Mouse (Mus musculus) neural tube, embryonic 13.5 days (tissue): ENCODE measurements around the gene Hnrnpul1. TPM values are rescaled to one million over a fixed set of nuclear protein-coding genes. Genes with fewer than 3 reads are reported as not detected.

Source experiments
- ATAC-seq: fragments of 200-750 bp; cut with Nextera tagmentation; 2 replicates; pipeline ENCODE4 v1.8.0; 2017; ENCODE audit warnings: low read depth, mild to moderate bottlenecking, moderate TSS enrichment, moderate library complexity
- H3K27ac ChIP-seq: fragments of 300-500 bp; sonication (generic); replicated peaks from 2 replicates; pipeline ENCODE4 v1.5.1; 2015; ENCODE audit warnings: moderate library complexity, mild to moderate bottlenecking, inconsistent platforms
- H3K27me3 ChIP-seq: fragments of 300-500 bp; sonication (generic); 2 replicates; pipeline ENCODE4 v1.6.1; 2015; ENCODE audit warnings: mild to moderate bottlenecking, inconsistent platforms
- H3K36me3 ChIP-seq: fragments of 300-500 bp; sonication (generic); 2 replicates; pipeline ENCODE4 v1.6.1; 2015; ENCODE audit warnings: mild to moderate bottlenecking, inconsistent platforms
- H3K4me1 ChIP-seq: fragments of 300-500 bp; sonication (generic); replicated peaks from 2 replicates; pipeline ENCODE4 v1.6.1; 2015; ENCODE audit warnings: inconsistent platforms
- H3K4me2 ChIP-seq: fragments of 300-500 bp; sonication (generic); 2 replicates; pipeline ENCODE4 v1.6.1; 2015; ENCODE audit warnings: inconsistent platforms, mild to moderate bottlenecking, moderate library complexity
- H3K4me3 ChIP-seq: fragments of 300-500 bp; sonication (generic); 2 replicates; pipeline ENCODE4 v1.5.1; 2015; ENCODE audit warnings: mild to moderate bottlenecking, inconsistent platforms
- H3K9ac ChIP-seq: fragments of 300-500 bp; sonication (generic); 2 replicates; pipeline ENCODE4 v1.6.1; 2015; ENCODE audit warnings: moderate library complexity, mild to moderate bottlenecking, inconsistent platforms
- H3K9me3 ChIP-seq: fragments of 300-500 bp; sonication (generic); 2 replicates; pipeline ENCODE4 v1.6.1; 2016; ENCODE audit warnings: inconsistent platforms
- WGBS: fragments of 180-500 bp; shearing (Covaris S2); methylation state at CpG from one replicate; pipeline ENCODE4 v1.1.7; 2015; 5-methylcytosine and 5-hydroxymethylcytosine counted together
- polyA plus RNA-seq: library from polyadenylated mRNA; unstranded; fragments of >200 nt; fragmentation: Nextera tagmentation; extraction: Ambion mirVana; gene quantifications from 2 replicates; pipeline ENCODE4 v1.2.1, GENCODE M21; 2015

Gene Hnrnpul1
- polyA plus RNA-seq, 1 experiment from 2014 or later, result 45.1 TPM

DNA sequence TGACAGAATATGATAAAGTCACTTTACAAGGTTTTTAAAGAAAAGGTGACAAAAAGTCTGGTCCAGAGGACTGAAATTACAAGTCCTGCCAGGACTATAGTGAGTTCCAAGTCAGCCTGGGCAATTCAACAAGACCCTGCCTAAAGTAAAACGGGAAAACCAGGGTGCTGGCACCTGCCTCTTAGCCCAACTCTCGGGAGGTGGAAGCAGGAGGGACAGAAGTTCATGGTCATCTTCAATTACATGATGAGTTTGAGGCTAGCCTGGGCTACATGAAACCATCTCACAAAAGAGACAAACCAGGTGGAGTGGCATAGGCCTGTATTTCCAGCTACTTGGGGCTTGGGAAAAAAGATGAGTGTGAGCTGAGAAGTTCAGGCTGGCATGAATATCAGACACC, 82.9 kb downstream of the Hnrnpul1 start:
- ATAC-seq, result no peak

More for the DNA sequence above, 82.9 kb downstream of the Hnrnpul1 start:
- Histone ChIP-seq H3K9ac (no peak overlapping the region), H3K36me3 (peaks cover 26% of the 10 kb centered on the region), H3K4me2 (no peak overlapping the region), H3K27ac (no peak overlapping the region), H3K4me3 (no peak overlapping the region), H3K9me3 (no peaks in the 10 kb centered on the region), H3K4me1 (peaks cover 18% of the 10 kb centered on the region), H3K27me3 (peaks cover 38% of the 10 kb centered on the region)
- WGBS, result 76% methylated on average over 2 of the region's 2 CpGs

Other genes starting within 250 kb of the Hnrnpul1 start
- gene Ceacam2, start 214.9 kb downstream of the Hnrnpul1 start, polyA plus RNA-seq, result 0.14 TPM in 1 of 2 replicates, not detected in the other
- gene Erich4, start 138.9 kb downstream of the Hnrnpul1 start, polyA plus RNA-seq, result not detected in 2 replicates
- gene Dmac2, start 135.3 kb downstream of the Hnrnpul1 start, polyA plus RNA-seq, result 35.3 and 42.2 TPM in 2 replicates
- gene B3gnt8, start 128.1 kb downstream of the Hnrnpul1 start, polyA plus RNA-seq, result 2.9 and 6.3 TPM in 2 replicates
- gene Bckdha, start 95.8 kb downstream of the Hnrnpul1 start, polyA plus RNA-seq, result 45.9 and 50.7 TPM in 2 replicates
- gene Exosc5, start 95.6 kb downstream of the Hnrnpul1 start, polyA plus RNA-seq, result 41.8 and 45.1 TPM in 2 replicates
- 13.1 and 14.3 TPM in 2 replicates for gene Tmem91, start 79.6 kb downstream of the Hnrnpul1 start, polyA plus RNA-seq
- 33.6 and 42.6 TPM in 2 replicates for gene B9d2, start 74.0 kb downstream of the Hnrnpul1 start, polyA plus RNA-seq
- 1.2 and 2.1 TPM in 2 replicates for gene Tgfb1, start 67.8 kb downstream of the Hnrnpul1 start, polyA plus RNA-seq
- gene Ccdc97, start 35.7 kb downstream of the Hnrnpul1 start, polyA plus RNA-seq, result 33.0 and 38.2 TPM in 2 replicates
- gene Axl, start 33.9 kb upstream of the Hnrnpul1 start, polyA plus RNA-seq, result 25.4 and 26.7 TPM in 2 replicates
- gene Cyp2s1, start 62.2 kb upstream of the Hnrnpul1 start, polyA plus RNA-seq, result 2.2 and 3.0 TPM in 2 replicates
- gene Cyp2b10, start 142.9 kb upstream of the Hnrnpul1 start, polyA plus RNA-seq, result not detected in 2 replicates